Mouse (Mus musculus): ENCODE results near the gene Zfp286. TPM values are rescaled to one million over a fixed set of nuclear protein-coding genes. Genes with fewer than 3 reads are reported as not detected.
A peak's percentile ranks its signal among the peaks of the same experiment; 100 is the strongest.

Gene Zfp286
- total RNA-seq, 2 experiments from 2014 or later, result 24.3 to 33.1 TPM

DNA sequence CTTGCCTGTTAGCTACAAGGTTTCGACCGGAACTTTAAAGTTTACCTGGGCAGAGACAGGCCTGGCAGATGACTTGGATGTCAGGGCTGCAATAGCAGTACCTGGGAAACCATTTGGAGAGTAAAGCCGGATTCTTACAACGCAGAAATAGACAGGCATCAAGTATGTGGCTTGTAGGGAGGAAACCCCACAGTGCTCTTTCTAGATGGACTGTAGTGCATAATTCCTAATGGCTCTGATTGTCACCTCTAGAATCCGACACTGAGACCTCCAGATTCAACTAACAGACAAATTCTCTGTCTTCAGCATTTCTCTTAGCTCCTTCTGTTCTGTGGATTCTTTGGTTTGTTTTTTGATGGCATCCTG lies 57.3 kb downstream of the Zfp286 start:
- TF ChIP-seq CTCF (conservative IDR thresholded peaks at IDR 0.05), result no peak
- Histone ChIP-seq H3K4me3 (peak overlapping the region; percentile 96), H3K27ac (peak overlapping the region; percentile 93)
- DNase-seq (ENCODE audit: low spot score in 2 of 2), result no peak

DNA sequence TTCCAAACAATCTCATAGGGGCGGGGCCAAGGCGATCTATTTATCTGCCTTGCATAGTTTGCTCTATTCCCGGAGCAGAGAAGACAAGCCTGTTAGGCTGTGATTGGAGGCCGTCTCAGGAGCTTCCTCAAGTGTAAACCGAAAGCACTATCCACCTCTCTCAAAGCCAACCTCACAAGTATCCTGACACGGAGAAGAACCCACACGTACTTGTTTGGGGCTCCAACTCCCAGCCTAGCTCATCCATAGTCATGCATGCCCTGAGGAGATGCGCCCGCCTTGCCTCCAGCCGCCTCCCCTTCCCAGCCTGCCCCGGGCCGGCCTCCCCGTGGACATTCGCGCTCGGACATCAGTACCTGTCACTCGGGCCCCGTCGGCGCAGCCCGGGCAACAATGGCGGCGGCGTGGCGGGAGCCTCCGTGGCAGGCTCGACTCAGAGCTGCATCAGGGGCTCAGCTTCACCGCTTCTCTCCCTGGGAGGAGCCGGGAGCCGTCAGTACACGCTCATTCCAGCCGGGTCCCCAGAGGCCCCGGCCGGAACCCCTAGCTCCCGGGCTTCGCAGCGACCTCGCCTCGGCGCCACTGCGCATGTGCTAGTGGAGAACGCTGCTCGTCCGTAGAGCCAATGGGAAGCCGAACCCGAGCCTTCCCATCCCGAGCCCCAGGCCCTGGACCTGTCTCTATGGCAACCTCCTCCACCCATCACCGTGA lies 57.8 kb downstream of the Zfp286 start, which contains the start of gene Zfp287:
Zfp287 (minus strand) TSS at position 595 of the 711 bp plus-strand sequence.
- peak; percentile 93 to 94 for DNase-seq (ENCODE audit: low spot score in 2 of 2)
- H3K4me3 ChIP-seq, result peak within 1 kb of the TSS; percentile 96
- peak within 1 kb of the TSS; percentile 93 for H3K27ac ChIP-seq
- peak; percentile 45; the same call in 1 of the 2 replicates for TF ChIP-seq CTCF (conservative IDR thresholded peaks at IDR 0.05)

DNA sequence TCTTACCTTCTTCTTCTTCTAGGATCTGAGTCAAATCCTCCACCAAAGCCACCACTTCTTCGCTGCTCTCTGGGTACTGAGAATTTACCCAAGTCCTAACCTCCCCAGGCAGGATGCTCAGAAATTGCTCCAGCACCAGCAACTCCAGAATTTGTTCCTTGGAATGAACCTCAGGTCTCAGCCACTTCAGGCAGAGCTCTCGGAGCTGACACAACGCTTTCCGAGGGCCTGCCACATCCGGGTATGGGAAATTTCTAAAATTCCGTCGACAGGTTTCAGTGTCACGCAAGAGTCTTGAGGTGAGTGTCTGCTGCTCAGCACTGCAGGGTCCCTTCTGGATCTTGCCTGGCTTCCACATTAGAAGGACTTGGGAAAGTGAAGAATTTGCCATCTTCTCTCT lies 61.0 kb downstream of the Zfp286 start:
- Histone ChIP-seq H3K4me3 (no peak overlapping the region), H3K27ac (no peak overlapping the region)
- TF ChIP-seq CTCF (conservative IDR thresholded peaks at IDR 0.05), result no peak
- DNase-seq (ENCODE audit: low spot score in 2 of 2), result no peak

DNA sequence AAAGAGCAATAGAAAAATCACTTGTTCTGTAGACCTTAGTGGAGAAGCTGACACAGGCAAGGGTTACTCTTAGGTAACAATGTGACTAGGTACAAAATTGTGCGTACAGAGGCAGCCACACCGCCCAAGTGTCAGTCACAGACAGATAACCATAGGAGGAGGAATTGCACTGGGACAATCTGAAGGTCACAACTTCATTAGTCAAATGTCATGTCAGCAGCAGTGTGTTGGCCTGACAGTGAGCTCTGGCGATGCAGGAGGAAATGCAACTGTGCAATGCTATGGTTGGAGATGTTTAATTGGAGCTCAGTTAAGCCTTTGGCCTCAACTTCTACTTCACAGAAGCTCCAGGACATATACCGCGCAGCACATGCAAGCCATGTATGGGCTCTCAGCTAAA lies 78.6 kb downstream of the Zfp286 start:
- Histone ChIP-seq H3K4me3 (no peak overlapping the region), H3K27ac (no peak overlapping the region)
- DNase-seq (ENCODE audit: low spot score in 2 of 2), result no peak
- no peak for TF ChIP-seq CTCF (conservative IDR thresholded peaks at IDR 0.05)

DNA sequence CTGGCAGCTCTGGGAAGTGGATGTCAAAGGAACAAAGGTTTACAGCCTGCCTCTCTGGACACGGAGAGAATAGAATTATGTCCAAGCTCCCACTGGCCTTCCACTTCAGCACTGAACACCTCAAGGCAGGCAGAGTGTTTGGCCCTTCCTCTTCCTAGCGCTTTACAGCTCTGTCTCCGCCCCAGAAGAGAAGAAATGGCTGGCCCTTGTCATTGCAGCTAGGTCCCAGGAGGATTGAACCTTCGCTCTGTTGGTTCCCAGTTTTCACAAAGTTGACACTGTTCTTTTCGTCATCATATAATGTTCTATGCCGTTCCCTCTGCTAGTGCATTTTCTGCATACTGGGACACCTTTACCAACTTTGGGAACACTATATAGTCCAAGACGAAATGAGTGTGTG lies 81.0 kb downstream of the Zfp286 start:
- Histone ChIP-seq H3K4me3 (no peak overlapping the region), H3K27ac (no peak overlapping the region)
- no peak for DNase-seq (ENCODE audit: low spot score in 2 of 2)
- no peak for TF ChIP-seq CTCF (conservative IDR thresholded peaks at IDR 0.05)

DNA sequence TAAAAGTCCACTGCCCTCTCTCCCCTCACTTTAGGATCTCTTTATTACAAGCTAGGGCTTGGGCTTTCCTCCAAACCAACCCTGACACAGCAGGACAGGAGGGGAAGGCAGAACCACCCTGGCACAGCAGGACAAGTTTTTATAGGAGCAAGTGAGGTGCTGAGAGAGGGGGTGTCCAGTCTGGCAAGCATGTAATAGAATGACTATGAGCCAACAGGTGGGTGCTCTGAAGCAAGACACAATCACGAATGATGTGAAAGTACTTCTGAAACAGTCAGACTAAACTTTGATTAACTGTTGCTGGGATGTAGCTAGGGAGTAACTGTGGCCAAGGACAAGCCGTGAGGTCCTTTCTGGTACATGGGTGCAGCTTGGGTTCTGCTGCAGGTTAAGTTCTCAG lies 83.1 kb downstream of the Zfp286 start:
- Histone ChIP-seq H3K4me3 (no peak overlapping the region), H3K27ac (no peak overlapping the region)
- no peak for TF ChIP-seq CTCF (conservative IDR thresholded peaks at IDR 0.05)
- no peak for DNase-seq (ENCODE audit: low spot score in 2 of 2)

Other genes starting within 250 kb of the Zfp286 start
- 1,000 to 10,000 TPM; 1,708 to 1,866 TPM for gene Ubb, start 238.3 kb downstream of the Zfp286 start, total RNA-seq (2021)
- 10 to 100 TPM; 12.8 to 14.0 TPM for gene Trpv2, start 215.0 kb downstream of the Zfp286 start, total RNA-seq (2021)
- gene Lrrc75a, start 140.9 kb downstream of the Zfp286 start, total RNA-seq (2021), result 1 to 10 TPM; 7.3 to 7.6 TPM
- gene Mmgt2, start 140.8 kb downstream of the Zfp286 start, total RNA-seq (2021), result 10 to 100 TPM; 15.8 to 16.5 TPM
- gene Zfp287, start 57.6 kb downstream of the Zfp286 start, total RNA-seq (2021), result 10 to 100 TPM; 17.2 to 18.8 TPM
- not detected for gene Gm10428, start 36.4 kb downstream of the Zfp286 start, total RNA-seq (2021)
- 1 to 10 TPM; 1.4 to 1.6 TPM for gene Trim16, start 30.8 kb upstream of the Zfp286 start, total RNA-seq (2021)
- 1 to 10 TPM; 1.9 to 2.6 TPM for gene Fbxw10, start 57.6 kb upstream of the Zfp286 start, total RNA-seq (2021)
- gene Tvp23b, start 90.0 kb upstream of the Zfp286 start, total RNA-seq (2021), result 10 to 100 TPM; 27.6 to 30.5 TPM
- gene Cdrt4, start 161.7 kb upstream of the Zfp286 start, total RNA-seq (2021), result not detected